Mouse (Mus musculus) cerebellum, adult 2 months (tissue): Measurements from ENCODE around the gene Rsl24d1.
A peak's percentile ranks its signal among the peaks of the same experiment; 100 is the strongest.

ENCODE experiments used
- CTCF ChIP-seq: fragments of 200-500 bp; IDR thresholded peaks from 2 replicates; pipeline ENCODE4 v1.5.1; 2011; ENCODE audit warnings: low read depth, mild to moderate bottlenecking, control low read depth, low read length, moderate library complexity, borderline replicate concordance; ENCODE audit not compliant: insufficient read depth
- POLR2A ChIP-seq: fragments of 200-500 bp; IDR thresholded peaks from 2 replicates; pipeline ENCODE4 v1.6.1; 2011; ENCODE audit warnings: low read length, control low read depth, borderline replicate concordance; ENCODE audit not compliant: insufficient read depth

DNA sequence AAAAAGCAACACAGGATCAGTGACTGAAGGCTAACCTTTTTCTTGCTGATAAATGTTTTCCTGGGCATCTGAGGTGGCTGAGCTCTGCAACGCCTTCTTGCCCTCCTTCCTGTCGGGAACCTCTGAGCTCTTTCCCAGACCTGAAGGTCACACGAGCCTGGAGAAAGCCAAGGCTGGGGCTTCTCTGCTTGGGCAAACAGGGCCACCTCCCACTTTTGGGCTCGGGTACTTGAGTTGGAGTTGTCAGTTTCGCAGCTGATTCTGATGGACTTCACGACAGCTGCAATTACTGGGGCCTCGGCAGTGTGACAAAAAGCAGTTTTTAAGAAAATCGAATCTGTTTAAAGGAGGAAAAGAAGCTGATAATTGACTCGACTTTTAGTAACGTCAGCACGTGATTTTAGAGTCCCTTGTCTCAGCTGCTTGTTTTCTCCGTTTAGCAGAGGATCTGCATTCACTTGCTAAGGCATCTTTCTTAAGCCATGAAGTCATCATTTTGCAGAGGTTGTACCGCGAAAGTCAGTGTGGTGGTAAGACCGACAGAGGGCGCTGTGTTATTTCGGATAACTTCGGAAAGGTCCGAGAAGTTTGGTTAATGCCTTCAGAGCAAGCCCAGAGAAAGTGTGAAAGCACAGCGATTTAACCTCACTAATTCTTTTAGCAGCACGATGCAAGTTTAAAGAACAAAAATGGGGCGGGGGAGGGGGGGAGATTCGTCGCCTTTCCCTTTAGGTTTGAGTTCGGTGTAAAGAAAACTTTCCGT, 49.5 kb downstream of the Rsl24d1 start:
- TF ChIP-seq POLR2A = no peak
- peak; percentile 78 for TF ChIP-seq CTCF
